Mouse (Mus musculus) gastrocnemius, adult 2 months (tissue): ENCODE results near the gene Fads6. TPM values are rescaled to one million over a fixed set of nuclear protein-coding genes. Genes with fewer than 3 reads are reported as not detected.
A peak's percentile ranks its signal among the peaks of the same experiment; 100 is the strongest.

Experiments used
- DNase-seq: peaks from one replicate; pipeline ENCODE4 v3.0.0; 2022
- H3K27ac ChIP-seq: fragments of 200-600 bp; 2 replicates; pipeline ENCODE4 v1.8.1; 2022; ENCODE audit warnings: mild to moderate bottlenecking
- H3K4me3 ChIP-seq: fragments of 200-600 bp; 2 replicates; pipeline ENCODE4 v1.8.1; 2022; ENCODE audit warnings: mild to moderate bottlenecking, moderate library complexity
- CTCF ChIP-seq: fragments of 200-600 bp; IDR thresholded peaks from 2 replicates; pipeline ENCODE4 v1.8.1; 2022; ENCODE audit warnings: antibody characterized with exemption, mild to moderate bottlenecking, moderate library complexity
- intact Hi-C: fragments of 180-260 bp; cut with DNase I; formaldehyde crosslinking; loops from one replicate; pipeline ENCODE4 v1.15.1; 2025
- total RNA-seq, 2 experiments: library from RNA; stranded (reverse); gene quantifications; 2 replicates each; pipeline ENCODE4 v1.2.3; 2021

Gene Fads6
- total RNA-seq, 2 experiments from 2014 or later = 2.4 to 5.4 TPM

GRCm38 (mm10) chr11:115282723-115283485, 14.6 kb downstream of the Fads6 start:
- intact Hi-C loops = no loop called here
- Histone ChIP-seq H3K4me3 (no peak overlapping the region), H3K27ac (peak overlapping the region; percentile 66; the same call in 1 of the 2 replicates)
- no peak for TF ChIP-seq CTCF
- no peak for DNase-seq

GRCm38 (mm10) chr11:115282295-115282694, 15.2 kb downstream of the Fads6 start:
- TF ChIP-seq CTCF = no peak
- H3K27ac ChIP-seq = peak overlapping the region; percentile 66
- no peak for DNase-seq
- intact Hi-C loops = no loop called here
- no peak overlapping the region for H3K4me3 ChIP-seq

GRCm38 (mm10) chr11:115279726-115280125, 17.7 kb downstream of the Fads6 start:
- no peak overlapping the region for H3K27ac ChIP-seq
- DNase-seq = no peak
- TF ChIP-seq CTCF = no peak
- intact Hi-C loops = loop anchor here (10.0 kb wide), 1 partner anchor 195 kb away; no protein-coding TSS in a partner anchor
- no peak overlapping the region for H3K4me3 ChIP-seq

- Histone ChIP-seq H3K27ac (peak overlapping the region; percentile 95), H3K4me3 (peak overlapping the region; percentile 87; the same call in 1 of the 2 replicates)
- no peak for TF ChIP-seq CTCF
- no peak for DNase-seq
- intact Hi-C loops = loop anchor here (10.0 kb wide), 1 partner anchor 193 kb away; no protein-coding TSS in a partner anchor
Observed at GRCm38 (mm10) chr11:115278176-115278575, 19.3 kb downstream of the Fads6 start.

- intact Hi-C loops = loop anchor here (10.0 kb wide), 1 partner anchor 193 kb away; no protein-coding TSS in a partner anchor
- no peak for DNase-seq
- no peak for TF ChIP-seq CTCF
- Histone ChIP-seq H3K27ac (peak overlapping the region; percentile 95), H3K4me3 (peak overlapping the region; percentile 87)
Observed at GRCm38 (mm10) chr11:115277604-115277975, 19.9 kb downstream of the Fads6 start.

GRCm38 (mm10) chr11:115276780-115277603, 20.5 kb downstream of the Fads6 start, which contains the start of gene Fdxr:
Gene Fdxr (minus strand): TSS chr11:115277050.
- TF ChIP-seq CTCF = no peak
- intact Hi-C loops = loop anchor here (10.0 kb wide), 1 partner anchor 192 kb away; no protein-coding TSS in a partner anchor
- peak within 1 kb of the TSS; percentile 87 for H3K4me3 ChIP-seq
- H3K27ac ChIP-seq = peak within 1 kb of the TSS; percentile 95
- DNase-seq = peak; percentile 99

GRCm38 (mm10) chr11:115275954-115276353, 21.5 kb downstream of the Fads6 start:
- no peak for DNase-seq
- Histone ChIP-seq H3K27ac (peak overlapping the region; percentile 95), H3K4me3 (peak overlapping the region; percentile 87)
- intact Hi-C loops = loop anchor here (10.0 kb wide), 1 partner anchor 191 kb away; no protein-coding TSS in a partner anchor
- TF ChIP-seq CTCF = no peak

GRCm38 (mm10) chr11:115275509-115275908, 22.0 kb downstream of the Fads6 start:
- TF ChIP-seq CTCF = no peak
- DNase-seq = no peak
- intact Hi-C loops = loop anchor here (10.0 kb wide), 1 partner anchor 191 kb away; no protein-coding TSS in a partner anchor
- 0 out of 2 replicates have a peak overlapping the region, but pooled peaks have one; percentile 95 for H3K27ac ChIP-seq
- H3K4me3 ChIP-seq = no peak overlapping the region

- DNase-seq = no peak
- Histone ChIP-seq H3K4me3 (no peak overlapping the region), H3K27ac (no peak overlapping the region)
- TF ChIP-seq CTCF = no peak
- intact Hi-C loops = loop anchor here (10.0 kb wide), 1 partner anchor 190 kb away; no protein-coding TSS in a partner anchor
Observed at GRCm38 (mm10) chr11:115274771-115275170, 22.7 kb downstream of the Fads6 start.

- intact Hi-C loops = loop anchor here (10.0 kb wide), 1 partner anchor 189 kb away; no protein-coding TSS in a partner anchor
- no peak overlapping the region for H3K27ac ChIP-seq
- no peak for TF ChIP-seq CTCF
- no peak for DNase-seq
- H3K4me3 ChIP-seq = no peak overlapping the region
Observed at GRCm38 (mm10) chr11:115274178-115274577, 23.3 kb downstream of the Fads6 start.

GRCm38 (mm10) chr11:115273735-115274134, 23.7 kb downstream of the Fads6 start:
- Histone ChIP-seq H3K4me3 (no peak overlapping the region), H3K27ac (no peak overlapping the region)
- no peak for DNase-seq
- intact Hi-C loops = loop anchor here (10.0 kb wide), 1 partner anchor 189 kb away; no protein-coding TSS in a partner anchor
- TF ChIP-seq CTCF = no peak

- TF ChIP-seq CTCF = no peak
- intact Hi-C loops = loop anchor here (10.0 kb wide), 1 partner anchor 188 kb away; no protein-coding TSS in a partner anchor
- DNase-seq = no peak
- Histone ChIP-seq H3K27ac (no peak overlapping the region), H3K4me3 (no peak overlapping the region)
Observed at GRCm38 (mm10) chr11:115272894-115273498, 24.5 kb downstream of the Fads6 start.
